Mouse (Mus musculus) brain, adult 2 months (tissue): Measurements from ENCODE around the gene Ryr1.
"Not testable (repeated sequence)": the region's sequence is repeated elsewhere in the genome, so short reads cannot be mapped to it uniquely, and the experiment has no call there.

ENCODE experiments used
- DNase-seq: peaks from one replicate; pipeline ENCODE4 v3.0.0; 2011; ENCODE audit warnings: low read depth, low spot score

Gene Ryr1

DNA sequence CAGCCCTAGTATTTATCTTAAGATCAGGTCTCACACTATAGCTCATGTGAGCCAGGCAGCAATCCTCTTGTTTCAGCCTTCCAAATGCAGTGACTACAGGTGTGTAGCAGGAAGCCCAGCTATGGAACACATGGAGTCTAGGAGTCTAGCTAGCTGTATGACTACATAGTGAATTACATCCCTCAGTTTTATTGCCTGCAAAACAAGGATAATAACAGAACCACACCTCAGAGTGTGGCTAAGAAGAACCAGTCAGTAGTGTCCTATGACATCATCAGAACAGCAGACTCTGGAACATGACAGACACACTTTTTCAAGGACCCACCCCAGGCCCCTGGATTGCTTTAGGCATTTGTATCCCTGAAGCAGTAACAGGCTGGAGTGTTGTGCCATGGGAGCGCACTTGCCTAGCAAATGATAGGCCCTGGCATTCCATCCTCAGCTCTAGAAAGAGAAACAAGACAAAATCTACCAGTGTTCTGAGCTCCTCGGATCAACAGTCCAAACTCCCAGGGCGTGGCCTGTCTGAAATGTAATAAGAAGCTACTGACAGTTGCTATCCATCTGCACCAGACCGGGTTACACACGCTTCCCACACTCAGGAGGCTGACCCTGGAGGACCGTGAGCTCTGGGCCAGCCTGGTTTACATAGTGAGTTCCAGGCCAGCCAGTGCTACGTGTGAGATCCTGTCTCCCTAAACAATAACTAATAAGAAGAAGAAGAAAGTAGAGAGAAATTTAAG, 21.8 kb upstream of the Ryr1 start:
- no peak for DNase-seq

DNA sequence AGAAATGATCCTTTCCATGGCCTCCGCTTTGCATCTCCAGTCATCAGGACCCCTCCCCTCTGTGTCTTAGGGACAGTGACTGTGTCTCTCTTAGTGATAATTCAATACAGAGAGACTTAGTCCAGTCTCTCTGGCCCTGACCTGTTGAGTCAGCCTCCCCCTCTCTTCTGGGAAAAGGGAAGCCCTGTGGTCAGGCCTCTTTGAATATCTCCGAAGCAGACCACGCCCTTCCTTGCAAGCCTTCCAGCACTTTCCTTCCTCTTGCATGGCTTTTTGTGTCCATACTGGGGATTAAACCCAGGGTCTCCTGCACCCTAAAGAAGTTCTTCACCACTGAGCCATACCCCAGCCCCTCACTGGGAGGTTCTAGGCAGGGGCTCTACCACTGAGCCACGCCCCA, 19.0 kb upstream of the Ryr1 start:
- DNase-seq: no peak

DNA sequence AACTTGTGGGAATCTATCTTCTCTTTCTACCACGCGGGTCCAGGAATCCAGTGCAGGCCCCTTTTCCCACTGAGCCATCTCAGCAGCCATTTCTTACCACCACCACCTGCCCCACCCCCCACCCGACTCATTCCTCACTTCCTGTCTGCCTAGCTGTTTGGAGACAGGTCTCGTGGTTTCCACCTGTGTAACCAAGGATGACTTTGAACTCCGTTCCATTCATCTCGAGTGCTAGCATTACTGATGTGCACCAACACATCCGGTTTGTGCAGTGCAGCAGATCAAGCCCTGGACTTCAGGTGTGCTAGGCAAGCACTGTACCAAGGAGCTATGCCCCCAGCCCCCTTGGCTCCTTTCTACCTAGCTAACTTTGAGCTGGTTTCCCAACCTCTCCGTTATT, 16.4 kb upstream of the Ryr1 start:
- no peak for DNase-seq

DNA sequence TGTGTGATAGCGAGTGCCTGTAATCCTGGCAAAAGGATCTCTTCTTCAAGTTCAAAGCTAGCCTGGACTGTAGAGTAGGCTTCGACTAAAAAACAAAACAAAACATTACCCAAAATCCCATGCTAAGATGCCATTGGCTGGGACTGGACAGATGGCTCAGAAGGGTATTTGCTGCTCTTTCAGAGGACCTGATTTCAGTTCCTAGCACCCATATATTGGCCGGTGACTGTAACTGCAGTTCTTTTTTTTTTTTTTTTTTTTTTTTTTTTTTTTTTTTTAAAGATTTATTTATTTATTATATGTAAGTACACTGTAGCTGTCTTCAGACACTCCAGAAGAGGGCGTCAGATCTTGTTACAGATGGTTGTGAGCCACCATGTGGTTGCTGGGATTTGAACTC, 14.3 kb upstream of the Ryr1 start:
- DNase-seq: not testable (repeated sequence)

DNA sequence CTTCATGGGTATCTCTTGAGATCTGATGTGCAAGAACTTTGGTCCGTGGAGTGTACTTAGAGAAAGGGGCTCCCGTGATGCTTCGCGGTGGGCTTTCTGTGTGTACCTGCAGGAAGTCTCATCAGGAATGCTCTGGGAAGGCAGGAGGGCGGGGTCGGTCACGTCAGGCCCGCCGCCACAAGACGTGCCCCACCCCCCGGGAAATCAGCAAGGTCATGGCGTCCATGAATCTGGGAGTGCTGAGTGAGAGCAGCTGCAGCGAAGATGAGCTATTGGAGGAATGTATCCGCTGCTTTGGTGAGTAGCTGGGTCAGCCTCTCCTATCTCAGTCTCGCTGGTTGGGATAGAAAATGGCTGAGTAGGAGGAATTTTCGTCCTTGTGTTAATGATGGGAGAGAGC, 12.4 kb upstream of the Ryr1 start:
- DNase-seq: no peak

DNA sequence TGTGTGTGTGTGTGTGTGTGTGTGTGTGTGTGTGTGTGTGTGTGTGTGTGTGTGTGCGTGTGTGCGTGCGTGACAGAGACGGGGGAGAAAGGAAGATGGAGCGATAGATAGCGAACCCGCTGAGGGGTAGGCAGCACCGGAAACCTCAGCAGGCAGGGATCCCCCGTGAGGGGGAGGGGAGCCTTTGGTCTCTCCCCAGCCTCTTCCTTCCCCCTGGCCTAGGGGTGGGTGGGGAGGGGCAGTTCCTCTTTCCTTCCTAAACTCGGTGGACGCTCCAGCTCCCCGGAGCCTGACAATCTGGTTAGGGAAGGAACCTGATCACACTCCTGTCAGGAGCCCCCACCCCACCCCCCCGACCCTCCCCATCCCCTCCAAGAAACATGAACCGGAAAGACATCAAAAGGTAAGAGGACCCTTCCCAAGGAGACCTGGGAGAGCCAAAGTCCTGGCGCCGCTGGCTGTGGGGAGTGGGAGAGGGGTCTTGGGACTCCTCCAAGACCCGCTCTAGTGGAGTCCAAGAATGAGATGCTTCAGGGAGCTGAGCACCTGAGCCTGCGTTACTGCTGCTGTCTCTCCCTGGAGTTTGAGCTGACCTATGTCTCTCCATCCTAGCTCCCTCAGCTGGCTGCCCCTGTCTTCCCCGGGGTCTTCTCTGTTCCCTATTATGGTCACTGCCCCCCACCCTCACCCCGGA, 9.9 kb upstream of the Ryr1 start, which contains the start of gene Rasgrp4:
TSS of gene Rasgrp4 (plus strand) at position 159 of the 694 bp plus-strand sequence.
- DNase-seq: no peak

DNA sequence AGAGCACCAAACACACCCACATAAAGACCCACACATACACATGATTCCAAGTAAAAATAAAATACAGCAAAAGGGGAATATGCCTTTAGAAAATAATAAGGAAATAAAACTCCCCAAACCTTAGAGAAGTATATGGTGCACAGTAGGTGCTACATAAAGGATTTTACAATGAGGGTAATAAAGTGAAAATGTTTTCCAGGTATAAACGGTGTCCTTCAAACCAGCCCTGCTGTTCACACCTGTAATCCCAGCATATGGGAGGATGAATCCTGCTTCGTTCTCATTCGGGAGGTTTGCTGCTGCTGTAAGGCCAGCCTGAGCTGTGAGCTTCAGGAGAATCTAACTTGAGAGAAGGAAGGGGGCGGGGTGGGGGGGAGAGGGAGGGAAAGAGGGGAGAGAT, 9.3 kb upstream of the Ryr1 start:
- no peak for DNase-seq

DNA sequence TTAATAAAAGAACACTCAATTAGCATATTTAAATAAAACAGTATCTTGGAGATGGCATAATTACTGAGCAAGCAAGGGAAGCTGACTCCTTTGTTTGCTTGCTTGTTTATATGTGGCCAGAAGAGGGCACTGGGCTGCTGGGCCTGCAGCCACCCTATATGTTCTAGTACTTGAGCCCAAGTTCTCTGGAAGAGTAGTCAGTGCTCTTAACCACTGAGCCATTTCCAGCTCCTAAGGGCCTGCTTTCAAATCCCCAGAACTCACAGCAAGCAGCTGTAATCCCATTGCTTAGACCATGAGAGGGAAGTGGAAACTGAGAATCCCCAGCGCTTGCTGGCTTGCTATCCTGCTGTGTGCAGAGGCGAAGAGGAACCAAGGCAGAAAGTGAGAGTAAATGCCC, 3.7 kb upstream of the Ryr1 start:
- DNase-seq: peak; percentile 40

DNA sequence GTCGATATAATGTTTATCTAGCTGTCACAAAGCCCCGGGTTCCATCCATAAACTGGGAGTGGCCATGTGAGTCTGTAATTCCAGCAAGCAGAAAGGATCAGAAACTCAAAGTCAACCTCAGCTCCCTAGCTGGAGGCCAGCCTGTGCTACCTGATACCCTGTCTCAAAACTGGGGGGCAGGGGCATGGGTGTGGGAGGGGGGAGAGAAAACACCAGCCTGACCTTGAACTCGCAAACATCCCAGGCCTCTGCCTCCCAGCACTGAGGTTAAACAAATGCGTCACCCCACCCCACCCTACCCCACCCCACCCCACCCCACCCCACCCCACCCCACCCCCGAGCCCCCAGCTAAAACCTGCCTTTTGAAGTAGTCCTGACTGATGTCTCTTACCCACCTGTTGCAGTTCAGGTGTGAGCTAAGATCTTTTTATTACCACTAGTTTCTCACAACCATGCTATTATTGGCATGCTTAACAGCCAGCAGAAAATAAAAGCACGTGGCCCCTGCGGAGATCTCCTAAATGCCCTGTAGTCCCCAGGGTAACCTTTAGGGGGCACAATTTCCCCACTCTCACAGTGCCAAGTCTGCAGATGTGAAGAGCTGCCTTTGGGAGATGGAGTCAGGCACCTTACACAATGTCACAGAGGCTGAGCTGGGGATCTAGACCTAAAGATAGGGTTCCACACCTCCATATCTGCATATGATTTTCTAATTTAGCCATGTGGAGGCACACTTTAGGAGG, 1.4 kb upstream of the Ryr1 start:
- peak; percentile 60 for DNase-seq

DNA sequence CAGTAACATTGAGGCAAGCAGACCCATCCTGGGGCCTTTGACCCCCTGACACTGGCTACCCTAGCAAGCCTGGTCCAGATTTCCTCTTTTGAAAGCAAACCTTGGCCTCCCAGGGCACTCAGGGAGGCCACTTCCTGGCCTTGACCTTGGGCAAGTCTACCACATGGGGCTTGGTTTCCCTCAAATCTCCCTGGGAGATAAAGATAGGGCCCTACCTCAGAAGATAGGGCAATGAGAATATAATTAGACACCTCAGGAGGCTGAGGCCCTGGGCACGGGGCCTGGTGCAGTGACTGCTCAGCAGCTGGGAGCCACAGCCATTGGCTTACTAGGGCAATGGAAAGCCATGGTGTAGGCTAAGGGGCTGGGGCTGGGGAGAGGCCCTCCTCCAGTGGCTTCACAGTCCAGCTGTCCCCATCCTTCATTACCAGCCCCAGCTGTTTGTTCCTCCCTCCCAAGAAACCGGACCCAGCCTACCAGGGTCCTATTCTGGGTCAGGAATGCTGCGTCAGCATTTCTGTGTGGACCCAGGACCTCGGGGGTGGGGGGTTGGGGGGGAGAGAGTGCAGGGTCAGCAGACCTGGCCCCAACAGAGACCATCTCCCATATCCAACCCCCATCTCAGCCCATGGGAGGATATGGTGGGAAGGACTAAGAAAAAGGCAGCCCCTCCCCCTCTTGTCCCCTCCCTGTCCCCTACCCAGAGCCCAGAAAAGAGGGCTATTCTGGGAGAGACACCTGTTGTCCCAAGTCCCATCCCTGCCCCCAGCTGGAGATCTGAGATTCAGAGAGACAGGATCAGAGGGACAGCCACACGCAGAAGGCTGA, 1.2 kb downstream of the Ryr1 start:
- no peak for DNase-seq

DNA sequence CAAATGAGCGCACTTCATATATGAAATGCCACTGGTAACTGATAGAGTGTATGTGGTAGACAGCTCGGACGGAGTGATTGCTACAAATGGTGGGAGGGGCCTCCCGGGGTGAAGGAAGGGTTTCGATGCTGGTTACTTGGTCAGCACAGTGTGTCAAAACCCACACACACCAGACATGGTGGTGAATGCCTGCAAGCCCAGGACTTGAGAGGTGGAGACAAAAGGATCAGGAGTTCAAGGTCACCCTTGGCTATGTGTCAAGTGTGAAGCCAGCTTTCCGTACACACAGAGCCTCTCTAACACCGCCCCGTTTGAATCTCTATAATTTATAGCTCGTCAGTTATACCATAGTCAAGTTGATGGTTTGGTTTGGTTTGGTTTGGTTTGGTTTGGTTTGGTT, 2.2 kb downstream of the Ryr1 start:
- no peak for DNase-seq

DNA sequence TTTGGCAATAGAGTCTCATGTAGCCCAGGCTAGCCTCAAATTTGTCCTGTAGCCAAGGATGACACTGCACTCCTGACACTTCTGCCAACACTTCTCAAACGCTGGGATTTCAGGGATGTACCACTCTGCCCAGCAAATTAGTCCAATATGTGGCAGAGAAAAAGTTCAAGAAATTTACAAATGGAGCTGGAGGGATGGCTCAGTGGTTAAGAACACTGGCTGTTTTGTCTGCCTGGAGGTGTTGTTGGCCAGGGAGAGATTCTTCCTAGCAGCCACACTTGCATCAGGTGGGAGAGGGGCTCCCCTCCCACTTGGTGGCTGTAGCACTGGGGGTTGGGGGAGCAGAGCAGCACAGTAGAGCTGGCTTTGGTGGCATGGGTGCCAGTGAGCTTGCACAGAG, 5.5 kb downstream of the Ryr1 start:
- no peak for DNase-seq

DNA sequence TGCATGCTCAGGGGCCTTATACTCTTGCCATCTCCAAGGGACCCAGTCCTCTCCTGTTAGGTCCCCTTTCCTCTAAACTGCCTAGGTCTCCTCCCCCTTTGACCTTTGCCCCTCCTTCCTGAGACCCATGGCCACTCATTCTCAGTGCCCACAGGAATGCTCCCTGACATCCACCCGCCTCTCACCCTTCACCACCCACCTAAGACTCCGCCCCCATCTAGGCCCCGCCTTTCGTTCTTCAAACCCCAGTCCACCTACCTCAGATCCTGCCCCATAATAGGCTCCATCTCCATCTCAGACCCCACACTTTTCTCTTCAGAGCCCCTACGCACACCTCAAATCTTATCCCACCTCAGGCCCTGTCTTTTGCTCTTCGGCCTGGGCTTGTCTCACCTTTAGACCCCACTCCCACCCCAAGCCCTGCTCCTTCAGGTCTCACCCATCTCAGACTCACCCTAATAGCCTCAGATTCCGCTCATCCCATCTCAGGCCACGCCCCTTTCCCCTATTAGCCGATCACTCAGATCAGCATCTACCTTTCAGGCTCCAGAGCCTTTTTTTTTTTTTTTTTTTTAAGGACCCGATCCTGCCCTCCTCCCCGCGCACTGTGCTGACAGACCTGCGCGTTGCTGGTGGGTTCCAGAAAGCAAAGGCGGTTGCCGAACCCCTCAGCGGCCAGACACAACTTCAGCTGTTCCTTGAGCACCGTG, 6.7 kb downstream of the Ryr1 start:
- no peak for DNase-seq

DNA sequence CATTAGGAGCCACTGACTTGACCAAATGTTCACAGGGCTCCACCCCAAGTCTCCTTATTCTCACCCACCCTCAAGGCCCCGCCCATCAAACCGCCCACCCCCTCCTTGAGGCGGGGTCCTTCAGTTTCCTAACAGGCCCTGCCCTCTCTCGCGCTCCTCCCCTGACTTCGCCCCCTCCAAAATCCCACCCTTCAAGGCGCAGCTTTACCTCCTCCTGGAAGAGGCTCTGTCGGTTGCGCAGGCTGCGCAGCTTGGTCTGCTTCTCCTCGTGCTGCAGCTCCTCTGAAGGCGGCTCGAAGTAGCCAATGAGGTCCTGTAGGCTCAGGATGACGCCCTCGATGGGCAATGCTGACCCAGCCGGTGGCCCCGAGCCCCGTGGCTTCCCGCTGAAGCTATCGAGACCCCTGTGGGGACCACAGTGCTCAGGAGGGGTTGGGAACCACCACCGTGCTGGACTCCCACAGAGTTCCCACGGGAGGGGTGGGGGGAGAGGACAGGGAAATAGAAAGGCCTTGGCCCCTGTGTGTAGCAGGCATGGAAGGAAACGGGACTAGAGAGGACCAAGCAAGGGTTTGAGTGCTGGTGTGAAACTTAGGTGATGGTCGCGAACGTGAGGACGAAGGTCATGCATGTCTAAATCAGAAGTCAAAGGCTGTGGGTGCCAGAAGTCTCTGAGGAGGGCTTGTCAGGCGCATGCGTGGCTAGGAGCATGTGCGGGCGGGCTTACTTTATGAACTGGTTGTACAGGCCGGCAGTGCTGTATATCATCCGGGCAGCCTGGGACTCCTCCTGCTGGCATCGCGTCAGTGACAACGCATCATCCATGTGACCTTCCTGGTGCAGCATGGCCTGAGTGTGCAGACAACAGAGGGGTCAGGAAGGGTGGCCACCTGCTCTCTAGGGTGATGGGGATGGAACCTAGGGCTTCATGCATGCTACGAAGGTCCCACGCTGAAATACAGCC, 15.7 kb downstream of the Ryr1 start:
- peak; percentile 20 for DNase-seq

DNA sequence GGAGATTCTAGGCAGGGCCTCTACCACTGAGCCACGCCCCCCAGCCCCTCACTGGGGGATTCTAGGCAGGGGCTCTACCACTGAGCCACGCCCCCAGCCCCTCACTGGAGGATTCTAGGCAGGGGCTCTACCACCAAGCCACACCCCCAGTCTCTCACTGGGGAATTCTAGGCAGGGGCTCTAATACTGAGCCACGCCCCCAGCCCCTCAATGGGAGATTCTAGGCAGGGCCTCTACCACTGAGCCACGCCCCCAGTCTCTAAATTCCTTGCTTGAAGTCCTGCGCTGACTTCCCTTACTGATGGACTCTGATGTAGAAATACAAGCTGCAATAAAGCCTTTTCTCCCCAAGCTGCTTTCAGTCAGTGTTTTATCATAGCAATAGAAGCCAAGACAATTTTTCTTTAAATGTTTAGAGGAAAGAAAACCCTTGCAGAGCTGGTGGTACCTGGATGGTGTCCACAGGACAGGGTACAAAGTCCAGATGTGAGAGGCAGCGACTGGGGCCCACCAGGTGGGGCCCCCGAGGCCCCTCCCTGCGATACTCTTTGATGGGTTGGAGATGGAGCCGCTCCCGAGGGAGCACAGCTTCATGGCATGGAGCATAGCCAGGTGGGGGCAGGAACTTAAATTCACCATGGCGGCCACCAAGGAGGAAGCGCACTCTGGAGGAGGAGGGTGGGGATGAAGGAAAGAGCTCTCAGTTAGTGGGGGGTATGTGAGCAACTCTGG, 23.5 kb downstream of the Ryr1 start:
- DNase-seq: no peak

DNA sequence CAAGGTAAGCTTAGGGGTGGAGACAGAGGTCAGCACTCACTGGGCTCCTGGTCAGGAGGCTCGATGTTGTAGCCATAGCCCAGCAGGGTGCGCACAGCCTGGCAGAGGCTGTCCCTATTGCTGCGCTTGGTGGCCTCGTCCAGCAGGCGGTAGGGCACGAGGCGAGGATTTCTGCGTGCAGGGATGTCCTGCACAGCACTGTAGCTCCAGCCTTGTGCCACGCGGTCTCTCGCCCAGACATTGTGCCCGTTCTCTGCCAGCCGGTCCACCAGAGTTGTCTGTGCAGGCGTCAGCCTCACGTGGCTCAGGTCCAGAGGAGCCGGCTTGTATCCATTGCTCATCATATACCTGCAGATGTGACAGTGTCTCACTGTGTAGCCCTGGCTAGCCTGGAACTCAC, 27.8 kb downstream of the Ryr1 start:
- no peak for DNase-seq

DNA sequence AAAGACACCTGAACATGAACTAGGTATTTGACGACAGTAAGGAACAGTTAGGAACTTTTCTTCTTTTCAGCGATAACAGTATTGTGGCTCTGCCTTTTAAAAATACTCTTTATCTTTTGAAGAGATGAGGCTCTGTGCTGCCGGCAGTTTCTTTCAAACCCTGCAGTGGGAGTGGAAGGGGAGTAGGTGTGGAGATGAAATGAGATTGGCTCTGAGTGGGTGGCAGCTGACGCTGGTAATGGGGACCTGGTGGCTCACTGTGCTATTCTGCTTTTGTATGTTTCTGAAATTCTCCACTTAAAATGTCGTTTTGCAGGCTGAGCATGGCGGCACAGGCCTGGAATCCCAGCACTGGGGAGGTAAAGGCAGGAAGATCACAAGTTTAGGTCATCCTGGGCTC, 36.2 kb downstream of the Ryr1 start:
- peak; percentile 88 for DNase-seq

DNA sequence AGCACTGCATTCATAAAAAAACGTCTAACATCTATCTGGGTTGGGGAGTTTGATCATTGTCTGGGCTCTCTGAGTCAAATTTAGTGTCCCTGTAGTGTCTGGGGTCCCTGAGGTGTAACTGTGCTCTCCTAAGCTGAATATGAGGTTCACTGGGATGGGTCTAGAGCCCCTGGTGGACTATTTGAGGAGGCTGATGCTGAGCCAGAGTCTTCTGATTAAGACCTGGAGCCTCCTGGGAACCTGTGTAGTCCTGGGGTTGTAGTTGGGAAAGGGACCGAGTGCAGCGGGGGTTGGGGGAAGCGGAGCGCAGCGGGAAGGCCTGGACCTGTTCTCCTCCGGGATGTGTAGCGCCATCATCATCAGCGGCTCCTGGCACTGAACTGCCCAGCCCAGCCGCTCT, 38.1 kb downstream of the Ryr1 start:
- DNase-seq: no peak

DNA sequence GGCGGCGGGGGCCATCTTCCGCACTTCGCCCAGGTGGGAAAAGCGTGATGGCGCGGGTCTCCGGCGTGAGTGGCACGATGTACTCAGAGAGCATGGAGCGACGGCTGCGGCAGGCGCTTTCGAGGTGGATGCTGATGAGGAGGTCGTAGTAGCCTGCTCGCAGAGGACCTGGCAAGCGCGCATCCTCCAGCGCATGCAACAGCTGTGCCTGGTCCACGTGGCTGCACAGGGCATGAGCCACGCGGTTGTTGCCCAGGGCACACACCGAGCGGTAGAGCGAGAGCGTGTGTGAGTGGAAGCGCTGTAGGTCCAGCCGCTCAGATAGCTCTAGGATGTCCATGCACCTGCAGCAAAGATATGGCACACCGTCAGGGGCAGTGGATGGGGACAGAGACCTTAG, 39.0 kb downstream of the Ryr1 start:
- no peak for DNase-seq
